In genomic region chr2:163911826-163912444, GRCm38 (mm10) we compare ENCODE assay signal across 14 mouse cellular contexts. TPM values are rescaled to one million over a fixed set of nuclear protein-coding genes. Genes with fewer than 3 reads are reported as not detected.
DNase-seq lines count a peak whose midpoint lies in the region; ATAC-seq lines count a peak whose summit lies in the region.
"Had no signal": no experiment of that assay in that cellular context is flagged by ENCODE, and none has a peak within 500 bp of the region (broad histone marks: within the 10 kb centered on the region; RNA-seq: fewer than 3 reads in every experiment).

No protein-coding gene starts in this region.

- no peaks in the 10 kb centered on the region for H3K9me3 ChIP-seq in heart, embryonic 15.5 days (replicated peaks)
- no peaks in the 10 kb centered on the region for H3K9me3 ChIP-seq in stomach, embryonic 16.5 days (replicated peaks; ENCODE audit: control insufficient read depth, low read length)

- peaks cover 17% of the 10 kb centered on the region for H3K4me1 ChIP-seq in heart, embryonic 15.5 days (replicated peaks)
- no peaks in the 10 kb centered on the region for H3K4me1 ChIP-seq in stomach, embryonic 16.5 days (ENCODE audit: control insufficient read depth, insufficient read depth, low read length)

- ATAC-seq in heart, embryonic 15.5 days (replicated peaks; ENCODE audit: insufficient number of reproducible peaks, insufficient read depth, low FRiP score, low read depth): peak; percentile 82
- ATAC-seq in stomach, embryonic 16.5 days (ENCODE audit: insufficient read depth, low FRiP score): peak; percentile 61

- no peaks in the 10 kb centered on the region for H3K36me3 ChIP-seq in heart, embryonic 15.5 days
- H3K36me3 ChIP-seq in stomach, embryonic 16.5 days (ENCODE audit: control insufficient read depth, insufficient read depth, low read length): no peaks in the 10 kb centered on the region

- peak; percentile 64 to 67 for DNase-seq in cerebellum, postnatal 14 days
- DNase-seq in cerebellum, postnatal 4 days (ENCODE audit: low spot score in 2 of 2): no peak
- DNase-seq in left cerebral cortex, postnatal 14 days (ENCODE audit: low spot score in 2 of 2): peak; percentile 67 to 82
- no peak for DNase-seq in left cerebral cortex, adult 11 months (ENCODE audit: low spot score)
- no peak for DNase-seq in c-Kit-positive CD71-positive TER-119-positive erythroid progenitor cells, embryonic 14.5 days (ENCODE audit: low spot score)
- DNase-seq in layer of hippocampus, adult 11-12 months (ENCODE audit: low spot score): no peak
- DNase-seq: adrenal gland, postnatal 36 days; B cell, adult 2 months had no signal

- WGBS in heart, embryonic 15.5 days: 33% methylated on average over 14 of the region's 14 CpGs
- WGBS in stomach, embryonic 16.5 days: 58% methylated on average over 14 of the region's 14 CpGs

- intact Hi-C loops in left cerebral cortex, postnatal 14 days (cut with DNase I): no loop called here

- no peak overlapping the region for H3K9ac ChIP-seq in heart, embryonic 15.5 days
- no peak overlapping the region for H3K9ac ChIP-seq in stomach, embryonic 16.5 days (ENCODE audit: low read length)

- H3K4me2 ChIP-seq in heart, embryonic 15.5 days: peak overlapping the region; percentile 26; the same call in 1 of the 2 replicates
- H3K4me2 ChIP-seq in stomach, embryonic 16.5 days (ENCODE audit: low read depth, low read length): no peak overlapping the region

- H3K27ac ChIP-seq in heart, embryonic 15.5 days: no peak overlapping the region
- no peak overlapping the region for H3K27ac ChIP-seq in stomach, embryonic 16.5 days (ENCODE audit: low read length)
- H3K27ac ChIP-seq: kidney, postnatal 0 days; macrophage had no signal

- H3K4me3 ChIP-seq in heart, embryonic 15.5 days: no peak overlapping the region
- H3K4me3 ChIP-seq in stomach, embryonic 16.5 days (replicated peaks; ENCODE audit: low read length): no peak overlapping the region

- H3K27me3 ChIP-seq in heart, embryonic 15.5 days: peaks cover 75% of the 10 kb centered on the region
- peaks cover 34% of the 10 kb centered on the region for H3K27me3 ChIP-seq in stomach, embryonic 16.5 days (ENCODE audit: control insufficient read depth, insufficient read depth, low read length)

RNA-seq across cellular contexts. Expression of gene Rims4, which starts 6.5 kb away (rescaled TPM):
- total RNA-seq in left cerebral cortex, postnatal 14 days (2021): 100 to 1,000 TPM; 111 to 125 TPM
- polyA plus RNA-seq in heart, embryonic 15.5 days (2015; fragmentation: Nextera tagmentation; extraction: Ambion mirVana): 0.31 and 0.52 TPM in 2 replicates
- 0.29 and 0.40 TPM in 2 replicates for polyA plus RNA-seq in stomach, embryonic 16.5 days (2015; fragmentation: Nextera tagmentation; extraction: Ambion mirVana)
- polyA plus RNA-seq: macrophage had no signal

RNA-seq across cellular contexts. Expression of gene Kcnk15, which starts 58.5 kb away (rescaled TPM):
- total RNA-seq in left cerebral cortex, postnatal 14 days (2021): not detected
- not detected in 2 replicates for polyA plus RNA-seq in heart, embryonic 15.5 days (2015; fragmentation: Nextera tagmentation; extraction: Ambion mirVana)
- polyA plus RNA-seq in stomach, embryonic 16.5 days (2015; fragmentation: Nextera tagmentation; extraction: Ambion mirVana): not detected in 2 replicates
- total RNA-seq: adrenal gland, postnatal 36 days had no signal
- polyA plus RNA-seq: kidney, postnatal 0 days; limb, embryonic 14.5 days; macrophage; neural tube, embryonic 11.5 days had no signal

Comparison
In these comparisons a context has a peak if more than half of its experiments do, and no peak if none do; other contexts are left out.
1. DNase-seq: peak in cerebellum, postnatal 14 days (2 of 2) and left cerebral cortex, postnatal 14 days (2 of 2); none in cerebellum, postnatal 4 days (0 of 2), left cerebral cortex, adult 11 months (single experiment), c-Kit-positive CD71-positive TER-119-positive erythroid progenitor cells, embryonic 14.5 days (single experiment) and layer of hippocampus, adult 11-12 months (single experiment).